27 mouse cellular contexts compared by ENCODE assay signal in genomic region chr10:103346797-103347196, GRCm38 (mm10). TPM values are rescaled to one million over a fixed set of nuclear protein-coding genes. Genes with fewer than 3 reads are reported as not detected.
"Had no signal": no experiment of that assay in that cellular context is flagged by ENCODE, and none has a peak within 500 bp of the region (broad histone marks: within the 10 kb centered on the region; RNA-seq: fewer than 3 reads in every experiment).

No protein-coding gene starts in this region.

- H3K4me3 ChIP-seq: gastrocnemius, adult 2 months; heart, embryonic 10.5 days; heart, embryonic 12.5 days; hindbrain, embryonic 12.5 days; intestine, embryonic 15.5 days; layer of hippocampus, adult 2 months; left cerebral cortex, adult 2 months; limb, embryonic 13.5 days; limb, embryonic 15.5 days; liver, embryonic 12.5 days had no signal

- H3K27ac ChIP-seq: gastrocnemius, adult 2 months; heart, embryonic 10.5 days; hindbrain, embryonic 12.5 days; hindbrain, embryonic 14.5 days; intestine, embryonic 15.5 days; layer of hippocampus, adult 2 months; left cerebral cortex, adult 2 months; limb, embryonic 13.5 days; limb, embryonic 15.5 days; liver, embryonic 12.5 days; liver, embryonic 14.5 days had no signal

- H3K36me3 ChIP-seq: heart, embryonic 10.5 days; heart, embryonic 12.5 days; hindbrain, embryonic 12.5 days; intestine, embryonic 15.5 days; limb, embryonic 13.5 days; limb, embryonic 15.5 days; liver, embryonic 12.5 days had no signal

- ATAC-seq: hindbrain, embryonic 16.5 days; inflammation-experienced regulatory T-cells, adult 6 months; intestine, embryonic 15.5 days; intestine, postnatal 0 days; liver, embryonic 12.5 days had no signal

- H3K9ac ChIP-seq: heart, embryonic 12.5 days; hindbrain, embryonic 12.5 days; hindbrain, embryonic 14.5 days; intestine, embryonic 15.5 days; limb, embryonic 13.5 days; limb, embryonic 15.5 days; liver, embryonic 12.5 days; liver, embryonic 14.5 days had no signal

- H3K9me3 ChIP-seq: heart, embryonic 10.5 days; heart, embryonic 12.5 days; hindbrain, embryonic 12.5 days; intestine, embryonic 15.5 days; limb, embryonic 13.5 days; limb, embryonic 15.5 days; liver, embryonic 12.5 days had no signal

- DNase-seq: gastrocnemius, adult 2 months; gastrocnemius, postnatal 10 days; gastrocnemius, postnatal 25 days; heart, adult 18-20 months; heart, postnatal 14 days; heart, postnatal 36 days; kidney, adult 18-20 months; kidney, adult 8-10 months; kidney, postnatal 10 days; kidney, postnatal 25 days; kidney, postnatal 4 days; left cerebral cortex, postnatal 4 days had no signal

- H3K4me2 ChIP-seq: heart, embryonic 12.5 days; hindbrain, embryonic 12.5 days; hindbrain, embryonic 14.5 days; intestine, embryonic 15.5 days; limb, embryonic 13.5 days; limb, embryonic 15.5 days; liver, embryonic 12.5 days had no signal

- H3K27me3 ChIP-seq: heart, embryonic 12.5 days; hindbrain, embryonic 12.5 days; intestine, embryonic 15.5 days; limb, embryonic 13.5 days; limb, embryonic 15.5 days; liver, embryonic 12.5 days had no signal

- H3K4me1 ChIP-seq: heart, embryonic 10.5 days; heart, embryonic 12.5 days; hindbrain, embryonic 12.5 days; intestine, embryonic 15.5 days; limb, embryonic 13.5 days; limb, embryonic 15.5 days; liver, embryonic 12.5 days had no signal

RNA-seq across cellular contexts. Expression of gene Slc6a15, which starts 20.8 kb away (rescaled TPM):
- polyA plus RNA-seq: inflammation-experienced regulatory T-cells, adult 6 months; liver, adult 2 months had no signal
